Mouse (Mus musculus) lung, postnatal 0 days (tissue): ENCODE measurements around the gene Bcl3.

Experiments used
- CTCF ChIP-seq: IDR thresholded peaks from 2 replicates; pipeline ENCODE4 v1.5.1; 2016; ENCODE audit warnings: antibody characterized with exemption, mild to moderate bottlenecking
- EP300 ChIP-seq: IDR thresholded peaks from 2 replicates; pipeline ENCODE4 v1.6.1; 2016; ENCODE audit warnings: antibody characterized with exemption, mild to moderate bottlenecking, control low read depth

GRCm38 (mm10) chr7:19856283-19856682 lies 33.7 kb upstream of the Bcl3 start:
- no peak for TF ChIP-seq CTCF
- TF ChIP-seq EP300: no peak
